15 mouse cellular contexts compared by ENCODE assay signal in genomic region chr1:55208500-55209140, GRCm38 (mm10). TPM values are rescaled to one million over a fixed set of nuclear protein-coding genes. Genes with fewer than 3 reads are reported as not detected.
DNase-seq lines count a peak whose midpoint lies in the region; ATAC-seq and TF ChIP-seq lines count a peak whose summit lies in the region.
"Had no signal": no experiment of that assay in that cellular context is flagged by ENCODE, and none has a peak within 500 bp of the region (broad histone marks: within the 10 kb centered on the region; RNA-seq: fewer than 3 reads in every experiment).

No protein-coding gene starts in this region.

- 25% methylated on average over 5 of the region's 5 CpGs for WGBS in heart, postnatal 0 days
- 78% methylated on average over 5 of the region's 5 CpGs for WGBS in neural tube, embryonic 13.5 days
- 84% methylated on average over 5 of the region's 5 CpGs for WGBS in neural tube, embryonic 15.5 days

- H3K9ac ChIP-seq in heart, postnatal 0 days (replicated peaks; ENCODE audit: low read depth, low read length): no peak overlapping the region
- no peak overlapping the region for H3K9ac ChIP-seq in neural tube, embryonic 13.5 days
- H3K9ac ChIP-seq in neural tube, embryonic 15.5 days (replicated peaks): no peak overlapping the region
- H3K9ac ChIP-seq: intestine, embryonic 15.5 days; kidney, embryonic 15.5 days had no signal

- no peak for TF ChIP-seq EP300 in heart, postnatal 0 days (IDR thresholded peaks at IDR 0.05; ENCODE audit: low read depth)

- H3K4me3 ChIP-seq in heart, postnatal 0 days (ENCODE audit: low read depth, low read length): no peak overlapping the region
- H3K4me3 ChIP-seq in neural tube, embryonic 13.5 days: no peak overlapping the region
- no peak overlapping the region for H3K4me3 ChIP-seq in neural tube, embryonic 15.5 days (replicated peaks)
- H3K4me3 ChIP-seq: intestine, embryonic 15.5 days; kidney, embryonic 15.5 days; myocyte had no signal

- ATAC-seq in heart, postnatal 0 days (ENCODE audit: insufficient read depth, low read depth): 0 out of 2 replicates have a peak, but pooled peaks have one; percentile 53
- ATAC-seq in neural tube, embryonic 13.5 days (ENCODE audit: low read depth): no peak
- ATAC-seq in neural tube, embryonic 15.5 days (ENCODE audit: low FRiP score): no peak
- ATAC-seq: forebrain, embryonic 14.5 days; intestine, embryonic 15.5 days had no signal

- H3K4me2 ChIP-seq in heart, postnatal 0 days (ENCODE audit: low read depth, low read length): no peak overlapping the region
- no peak overlapping the region for H3K4me2 ChIP-seq in neural tube, embryonic 13.5 days
- no peak overlapping the region for H3K4me2 ChIP-seq in neural tube, embryonic 15.5 days
- H3K4me2 ChIP-seq: intestine, embryonic 15.5 days; kidney, embryonic 15.5 days; midbrain, embryonic 11.5 days had no signal

- no peak for DNase-seq in heart, postnatal 0 days (ENCODE audit: low spot score)
- DNase-seq in heart, adult 9 months (ENCODE audit: low spot score in 2 of 2): no peak
- peak; percentile 48 for DNase-seq in induced T-regulatory cell, adult 2 months (ENCODE audit: low read depth)
- DNase-seq in thymus, postnatal 14 days: peak; percentile 30
- no peak for DNase-seq in adrenal gland, adult 2 months
- DNase-seq: cerebellum, postnatal 10 days; lung, postnatal 14 days; right cerebral cortex, postnatal 14 days had no signal

- no peaks in the 10 kb centered on the region for H3K9me3 ChIP-seq in heart, postnatal 0 days (replicated peaks; ENCODE audit: control insufficient read depth, low read length)
- no peaks in the 10 kb centered on the region for H3K9me3 ChIP-seq in neural tube, embryonic 13.5 days
- H3K9me3 ChIP-seq in neural tube, embryonic 15.5 days (replicated peaks): no peaks in the 10 kb centered on the region
- H3K9me3 ChIP-seq: intestine, embryonic 15.5 days; kidney, embryonic 15.5 days had no signal

- H3K36me3 ChIP-seq in heart, postnatal 0 days (replicated peaks; ENCODE audit: control insufficient read depth, insufficient read depth, low read length): peaks cover 7% of the 10 kb centered on the region; the same call in 1 of the 2 replicates
- no peaks in the 10 kb centered on the region for H3K36me3 ChIP-seq in neural tube, embryonic 13.5 days
- H3K36me3 ChIP-seq in neural tube, embryonic 15.5 days: no peaks in the 10 kb centered on the region
- H3K36me3 ChIP-seq: intestine, embryonic 15.5 days; kidney, embryonic 15.5 days had no signal

- peaks cover 15% of the 10 kb centered on the region; the same call in 1 of the 2 replicates for H3K4me1 ChIP-seq in heart, postnatal 0 days (ENCODE audit: control insufficient read depth, insufficient read depth)
- H3K4me1 ChIP-seq in neural tube, embryonic 13.5 days (replicated peaks): peaks cover 8% of the 10 kb centered on the region; the same call in 1 of the 2 replicates
- H3K4me1 ChIP-seq in neural tube, embryonic 15.5 days: no peaks in the 10 kb centered on the region

- no peaks in the 10 kb centered on the region for H3K27me3 ChIP-seq in heart, postnatal 0 days (ENCODE audit: control insufficient read depth, insufficient read depth, low read length)
- H3K27me3 ChIP-seq in neural tube, embryonic 13.5 days: no peaks in the 10 kb centered on the region
- H3K27me3 ChIP-seq in neural tube, embryonic 15.5 days (replicated peaks): no peaks in the 10 kb centered on the region
- H3K27me3 ChIP-seq: intestine, embryonic 15.5 days; kidney, embryonic 15.5 days had no signal

- peak overlapping the region; percentile 60 for H3K27ac ChIP-seq in heart, postnatal 0 days (ENCODE audit: low read depth)
- peak overlapping the region; percentile 13; the same call in 1 of the 2 replicates for H3K27ac ChIP-seq in neural tube, embryonic 13.5 days (replicated peaks)
- H3K27ac ChIP-seq in neural tube, embryonic 15.5 days (replicated peaks): no peak overlapping the region
- H3K27ac ChIP-seq: intestine, embryonic 15.5 days; kidney, embryonic 15.5 days had no signal

- TF ChIP-seq CTCF in heart, postnatal 0 days (IDR thresholded peaks at IDR 0.05; ENCODE audit: low read depth): no peak

RNA-seq across cellular contexts. Expression of gene Rftn2, which starts 18.0 kb away (rescaled TPM):
- 3.6 and 6.1 TPM in 2 replicates for total RNA-seq in heart, postnatal 0 days (2014; rRNA removed; ENCODE audit: low replicate concordance)
- polyA plus RNA-seq in heart, postnatal 0 days (2015; fragmentation: Nextera tagmentation; extraction: Ambion mirVana): 7.2 TPM in 2 replicates
- polyA plus RNA-seq in neural tube, embryonic 13.5 days (2015; fragmentation: Nextera tagmentation; extraction: Ambion mirVana): 9.4 and 12.7 TPM in 2 replicates
- 9.7 and 9.9 TPM in 2 replicates for polyA plus RNA-seq in neural tube, embryonic 15.5 days (2015; fragmentation: Nextera tagmentation; extraction: Ambion mirVana)
- 10 to 100 TPM; 13.5 to 27.1 TPM for total RNA-seq in adrenal gland, adult 2 months (2021)
- 2.0 and 2.1 TPM in 2 replicates for polyA plus RNA-seq in adrenal gland, adult 2 months (2012; rRNA removed)

RNA-seq across cellular contexts. Expression of gene Mars2, which starts 28.4 kb away (rescaled TPM):
- 5.1 and 5.7 TPM in 2 replicates for total RNA-seq in heart, postnatal 0 days (2014; rRNA removed; ENCODE audit: low replicate concordance)
- 2.4 and 2.9 TPM in 2 replicates for polyA plus RNA-seq in heart, postnatal 0 days (2015; fragmentation: Nextera tagmentation; extraction: Ambion mirVana)
- 2.4 and 2.6 TPM in 2 replicates for polyA plus RNA-seq in neural tube, embryonic 13.5 days (2015; fragmentation: Nextera tagmentation; extraction: Ambion mirVana)
- 2.4 and 2.5 TPM in 2 replicates for polyA plus RNA-seq in neural tube, embryonic 15.5 days (2015; fragmentation: Nextera tagmentation; extraction: Ambion mirVana)
- 1 to 10 TPM; 5.4 to 6.6 TPM for total RNA-seq in adrenal gland, adult 2 months (2021)
- 4.2 and 4.5 TPM in 2 replicates for polyA plus RNA-seq in adrenal gland, adult 2 months (2012; rRNA removed)

Comparison
In these comparisons a context has a peak if more than half of its experiments do, and no peak if none do; other contexts are left out.
1. DNase-seq: peak in induced T-regulatory cell, adult 2 months (single experiment) and thymus, postnatal 14 days (single experiment); none in heart, postnatal 0 days (single experiment), heart, adult 9 months (0 of 2) and adrenal gland, adult 2 months (single experiment).